Mouse (Mus musculus) spleen, adult 2 months (tissue): ENCODE data around the gene Il4i1.

Experiments
- CTCF ChIP-seq: fragments of 200-500 bp; IDR thresholded peaks from 2 replicates; pipeline ENCODE4 v1.5.1; 2011; ENCODE audit warnings: mild to moderate bottlenecking, inconsistent platforms; ENCODE audit not compliant: insufficient read depth, insufficient read length, insufficient replicate concordance; ENCODE audit errors: extremely low read depth
- POLR2A ChIP-seq: fragments of 200-500 bp; IDR thresholded peaks from 2 replicates; pipeline ENCODE4 v1.6.1; 2011; ENCODE audit warnings: low read depth, low read length, inconsistent platforms

- TF ChIP-seq POLR2A, result no peak
- TF ChIP-seq CTCF, result no peak
These were observed 16.6 kb downstream of the Il4i1 start for GRCm38 (mm10) chr7:44832763-44833162.
